Mouse (Mus musculus) CH12.LX (cell line): ENCODE data around the gene Lrrc1. TPM values are rescaled to one million over a fixed set of nuclear protein-coding genes. Genes with fewer than 3 reads are reported as not detected.
A peak's percentile ranks its signal among the peaks of the same experiment; 100 is the strongest.

Experiments
- DNase-seq: peaks from one replicate; pipeline ENCODE4 v3.0.0-alpha.2; 2013; ENCODE audit errors: extremely low read depth
- H3K27ac ChIP-seq: 2 replicates; pipeline ENCODE4 v1.5.1; 2012; ENCODE audit warnings: low read depth, mild to moderate bottlenecking, control low read depth, moderate library complexity; ENCODE audit not compliant: insufficient read depth
- H3K27me3 ChIP-seq: replicated peaks from 2 replicates; pipeline ENCODE3; 2012; ENCODE audit warnings: inconsistent platforms
- H3K36me3 ChIP-seq, 2 experiments: replicated peaks in 1 of 2; 2 replicates each; pipeline versions ENCODE3 to v1.6.1; 2012; ENCODE audit warnings: inconsistent platforms in 1 of 2, low read length in 1 of 2, mild to moderate bottlenecking in 1 of 2, mixed read lengths in 1 of 2, moderate library complexity in 1 of 2; ENCODE audit not compliant: control insufficient read depth in 1 of 2, insufficient read depth in 1 of 2
- H3K4me1 ChIP-seq, 2 experiments: 2 replicates each; pipeline ENCODE4 v1.6.1; 2012; ENCODE audit warnings: inconsistent platforms in 1 of 2, moderate library complexity in 1 of 2; ENCODE audit not compliant: insufficient read depth in 2 of 2, control insufficient read depth in 1 of 2
- H3K4me2 ChIP-seq: 2 replicates; pipeline ENCODE4 v1.6.1; 2012; ENCODE audit warnings: low read depth, mild to moderate bottlenecking, control low read depth; ENCODE audit not compliant: poor library complexity, insufficient read depth, severe bottlenecking
- H3K4me3 ChIP-seq, 3 experiments: fragments of 150-350 bp in 1 of 3; sonication (generic) in 1 of 3; replicated peaks in 1 of 3; 2 replicates each; pipeline versions ENCODE3 to v1.5.1; 2011 to 2012; ENCODE audit warnings: low read depth in 2 of 3, low read length in 2 of 3, mild to moderate bottlenecking in 2 of 3, moderate library complexity in 2 of 3, control low read depth in 1 of 3, improper control_type of control experiment in 1 of 3, inconsistent platforms in 1 of 3, mixed read lengths in 1 of 3; ENCODE audit not compliant: poor library complexity in 1 of 3
- H3K79me2 ChIP-seq: replicated peaks from 2 replicates; pipeline ENCODE4 v1.6.1; 2012; ENCODE audit warnings: mild to moderate bottlenecking, moderate library complexity; ENCODE audit not compliant: control insufficient read depth, poor library complexity, insufficient read depth, severe bottlenecking; ENCODE audit errors: extremely low read depth
- H3K9ac ChIP-seq: 2 replicates; pipeline ENCODE4 v1.6.1; 2012; ENCODE audit warnings: low read depth, mild to moderate bottlenecking, control low read depth, moderate library complexity; ENCODE audit not compliant: insufficient read depth
- H3K9me3 ChIP-seq: replicated peaks from 2 replicates; pipeline ENCODE3; 2012; ENCODE audit warnings: low read length, inconsistent platforms, mixed read lengths
- BHLHE40 ChIP-seq: IDR thresholded peaks from 2 replicates; pipeline ENCODE4 v1.6.1; 2011; ENCODE audit warnings: mild to moderate bottlenecking, low read depth, low read length, improper control_type of control experiment
- CHD1 ChIP-seq: IDR thresholded peaks from 2 replicates; pipeline ENCODE4 v1.6.1; 2012; ENCODE audit warnings: low read depth, low read length, improper control_type of control experiment, inconsistent platforms
- CHD2 ChIP-seq: IDR thresholded peaks from 2 replicates; pipeline ENCODE4 v1.6.1; 2011; ENCODE audit warnings: low read length, improper control_type of control experiment
- CTCF ChIP-seq, 2 experiments: IDR thresholded peaks in 1 of 2; conservative IDR thresholded peaks in 1 of 2; 2 replicates each; pipeline ENCODE4 v1.5.1; 2011 to 2012; ENCODE audit warnings: low read depth in 2 of 2, low read length in 2 of 2, improper control_type of control experiment in 1 of 2, inconsistent platforms in 1 of 2, mild to moderate bottlenecking in 1 of 2, moderate library complexity in 1 of 2
- E2F4 ChIP-seq: IDR thresholded peaks from 2 replicates; pipeline ENCODE4 v1.6.1; 2011; ENCODE audit warnings: low read depth, low read length, improper control_type of control experiment; ENCODE audit not compliant: insufficient replicate concordance
- EP300 ChIP-seq: IDR thresholded peaks from 2 replicates; pipeline ENCODE4 v1.6.1; 2011; ENCODE audit warnings: low read length, improper control_type of control experiment
- ETS1 ChIP-seq: conservative IDR thresholded peaks from 2 replicates; pipeline ENCODE4 v1.6.1; 2012; ENCODE audit warnings: low read depth, mild to moderate bottlenecking, inconsistent platforms, low read length, improper control_type of control experiment, moderate library complexity
- HCFC1 ChIP-seq: IDR thresholded peaks from 2 replicates; pipeline ENCODE4 v1.6.1; 2012; ENCODE audit warnings: low read depth, mild to moderate bottlenecking, inconsistent platforms, low read length, improper control_type of control experiment
- IRF4 ChIP-seq: IDR thresholded peaks from 2 replicates; pipeline ENCODE4 v1.6.1; 2014; ENCODE audit warnings: low read depth, mild to moderate bottlenecking, inconsistent platforms, low read length, improper control_type of control experiment
- JUN ChIP-seq: IDR thresholded peaks from 2 replicates; pipeline ENCODE4 v1.6.1; 2011; ENCODE audit warnings: low read depth, mild to moderate bottlenecking, low read length, improper control_type of control experiment, moderate library complexity; ENCODE audit not compliant: insufficient read depth
- JUND ChIP-seq: conservative IDR thresholded peaks from 2 replicates; pipeline ENCODE4 v1.6.1; 2011; ENCODE audit warnings: low read depth, low read length, improper control_type of control experiment
- MAFK ChIP-seq: IDR thresholded peaks from 2 replicates; pipeline ENCODE4 v1.6.1; 2011; ENCODE audit warnings: low read length, improper control_type of control experiment; ENCODE audit not compliant: insufficient replicate concordance
- MAX ChIP-seq: IDR thresholded peaks from 2 replicates; pipeline ENCODE4 v1.6.1; 2011; ENCODE audit warnings: low read length, improper control_type of control experiment
- MAZ ChIP-seq: IDR thresholded peaks from 2 replicates; pipeline ENCODE4 v1.6.1; 2012; ENCODE audit warnings: low read depth, mild to moderate bottlenecking, inconsistent platforms, low read length, improper control_type of control experiment, moderate library complexity
- MEF2A ChIP-seq: IDR thresholded peaks from 2 replicates; pipeline ENCODE4 v1.6.1; 2014; ENCODE audit warnings: low read depth, mild to moderate bottlenecking, inconsistent platforms, low read length, improper control_type of control experiment, borderline replicate concordance
- MXI1 ChIP-seq: IDR thresholded peaks from 2 replicates; pipeline ENCODE4 v1.6.1; 2011; ENCODE audit warnings: mild to moderate bottlenecking, low read depth, low read length, improper control_type of control experiment
- MYC ChIP-seq: IDR thresholded peaks from 2 replicates; pipeline ENCODE4 v1.6.1; 2011; ENCODE audit warnings: low read depth, mild to moderate bottlenecking, improper control_type of control experiment, low read length
- NELFE ChIP-seq: IDR thresholded peaks from 2 replicates; pipeline ENCODE4 v1.6.1; 2011; ENCODE audit warnings: low read depth, low read length, improper control_type of control experiment
- POLR2A ChIP-seq: IDR thresholded peaks from 2 replicates; pipeline ENCODE4 v1.6.1; 2011; ENCODE audit warnings: low read depth, mild to moderate bottlenecking, improper control_type of control experiment, low read length
- POLR2AphosphoS2 ChIP-seq: IDR thresholded peaks from 2 replicates; pipeline ENCODE4 v1.6.1; 2011; ENCODE audit warnings: low read depth, low read length, improper control_type of control experiment
- RAD21 ChIP-seq: IDR thresholded peaks from 2 replicates; pipeline ENCODE4 v1.6.1; 2011; ENCODE audit warnings: low read depth, mild to moderate bottlenecking, low read length, improper control_type of control experiment, moderate library complexity
- RCOR1 ChIP-seq: conservative IDR thresholded peaks from 2 replicates; pipeline ENCODE4 v1.6.1; 2012; ENCODE audit warnings: low read depth, mild to moderate bottlenecking, inconsistent platforms, low read length, improper control_type of control experiment
- SIN3A ChIP-seq: IDR thresholded peaks from 2 replicates; pipeline ENCODE4 v1.6.1; 2012; ENCODE audit warnings: low read length, improper control_type of control experiment, inconsistent platforms
- SMC3 ChIP-seq: IDR thresholded peaks from 2 replicates; pipeline ENCODE4 v1.6.1; 2011; ENCODE audit warnings: low read depth, low read length, improper control_type of control experiment
- UBTF ChIP-seq: IDR thresholded peaks from 2 replicates; pipeline ENCODE4 v1.6.1; 2012; ENCODE audit warnings: low read depth, mild to moderate bottlenecking, inconsistent platforms, low read length, improper control_type of control experiment, moderate library complexity
- ZKSCAN1 ChIP-seq: IDR thresholded peaks from 2 replicates; pipeline ENCODE4 v1.6.1; 2012; ENCODE audit warnings: low read depth, inconsistent platforms, low read length, improper control_type of control experiment, borderline replicate concordance
- ZMIZ1 ChIP-seq: IDR thresholded peaks from 2 replicates; pipeline ENCODE4 v1.6.1; 2012; ENCODE audit warnings: low read depth, mild to moderate bottlenecking, inconsistent platforms, low read length, improper control_type of control experiment
- ZNF384 ChIP-seq: IDR thresholded peaks from 2 replicates; pipeline ENCODE4 v1.6.1; 2012; ENCODE audit warnings: low read depth, low read length, improper control_type of control experiment, inconsistent platforms
- dilution Hi-C: fragments of 300-500 bp; cut with MboI; formaldehyde crosslinking; loops from 2 replicates; pipeline ENCODE4 v1.14.3; 2020; ENCODE audit warnings: low sequenced_read_pairs; ENCODE audit not compliant: extremely low pct_unique_long_range_greater_than_20kb, extremely low pct_ligation_motif_present
- in situ Hi-C: fragments of 300-500 bp; cut with MboI; formaldehyde crosslinking; loops from 3 replicates; pipeline ENCODE4 v1.14.3; 2019; ENCODE audit warnings: low sequenced_read_pairs, low pct_ligation_motif_present, low pct_unique_long_range_greater_than_20kb, mixed read lengths
- polyA plus RNA-seq: library from polyadenylated mRNA; unstranded; fragments of >175 nt; gene quantifications from 2 replicates; pipeline ENCODE4 v1.2.1, GENCODE M21; 2012; ENCODE audit warnings: low read depth; ENCODE audit not compliant: insufficient read length
- total RNA-seq, 2 experiments: library from RNA; depleted of rRNA; stranded (reverse); fragments of 300-350 nt in 1 of 2; fragments of >200 nt in 1 of 2; gene quantifications; 2 replicates each; pipeline ENCODE4 v1.2.3; 2012 to 2014

Lrrc1 gene
- total and polyA plus RNA-seq, 3 experiments: 15.4 to 15.8 (median 15.8) TPM

GRCm38 (mm10) chr9:77571851-77572250 is 27.2 kb upstream of the Lrrc1 start:
- dilution Hi-C loops: no loop called here
- no peaks in the 10 kb centered on the region for H3K79me2 ChIP-seq

GRCm38 (mm10) chr9:77568789-77569506 is 24.3 kb upstream of the Lrrc1 start:
- Histone ChIP-seq H3K4me1 (peaks cover 8 to 16% of the 10 kb centered on the region in 2 experiments), H3K79me2 (no peaks in the 10 kb centered on the region), H3K27me3 (no peaks in the 10 kb centered on the region), H3K27ac (no peak overlapping the region)
- no peak for DNase-seq
- TF ChIP-seq MYC (no peak), HCFC1 (no peak), EP300 (no peak), SMC3 (no peak), NELFE (no peak), ZKSCAN1 (no peak), BHLHE40 (no peak), POLR2AphosphoS2 (no peak), UBTF (no peak), MEF2A (no peak), CHD2 (no peak), SIN3A (no peak), IRF4 (no peak), MAZ (no peak)
- TF ChIP-seq, all 38 proteins: peak for 0
- no peak overlapping the region for H3K4me3 ChIP-seq
- H3K4me2 ChIP-seq: no peak overlapping the region
- H3K36me3 ChIP-seq: no peaks in the 10 kb centered on the region
- H3K9me3 ChIP-seq: no peaks in the 10 kb centered on the region
- dilution Hi-C loops: no loop called here
- H3K9ac ChIP-seq: no peak overlapping the region
- in situ Hi-C loops: no loop called here

More at GRCm38 (mm10) chr9:77571851-77572250, 27.2 kb upstream of the Lrrc1 start:
- no peaks in the 10 kb centered on the region for H3K36me3 ChIP-seq
- DNase-seq: no peak
- H3K4me3 ChIP-seq: peak overlapping the region in 1 of 3 experiments; percentile 1
- no peaks in the 10 kb centered on the region for H3K9me3 ChIP-seq
- H3K27me3 ChIP-seq: no peaks in the 10 kb centered on the region
- no peak overlapping the region for H3K4me2 ChIP-seq
- no peak overlapping the region for H3K27ac ChIP-seq
- no peak overlapping the region for H3K9ac ChIP-seq
- no peak for TF ChIP-seq RCOR1
- TF ChIP-seq POLR2AphosphoS2: no peak
- no peak for TF ChIP-seq UBTF
- TF ChIP-seq MXI1: no peak
- no peak for TF ChIP-seq RAD21
- TF ChIP-seq ETS1: peak; percentile 32; the same call in 1 of the 2 replicates
- TF ChIP-seq MAFK: 0 out of 2 replicates have a peak, but pooled peaks have one; percentile 37
- 0 out of 2 replicates have a peak, but pooled peaks have one; percentile 27 for TF ChIP-seq BHLHE40
- TF ChIP-seq MYC: 0 out of 2 replicates have a peak, but pooled peaks have one; percentile 49
- TF ChIP-seq JUN: no peak
- no peak for TF ChIP-seq ZMIZ1
- TF ChIP-seq IRF4: peak; percentile 24; the same call in 1 of the 2 replicates
- peak; percentile 33; the same call in 1 of the 2 replicates for TF ChIP-seq EP300
- TF ChIP-seq JUND: no peak
- no peak for TF ChIP-seq MEF2A
- no peak for TF ChIP-seq ZNF384
- TF ChIP-seq E2F4: no peak
- TF ChIP-seq MAX: no peak
- TF ChIP-seq CTCF (conservative IDR thresholded peaks at IDR 0.05 in 1 of 2, IDR thresholded peaks at IDR 0.05 in 1 of 2; ENCODE audit: low read depth in 2 of 2, low read length in 2 of 2): no peak
- no peak for TF ChIP-seq CHD1
- TF ChIP-seq SIN3A: no peak
- no peak for TF ChIP-seq POLR2A
- peaks cover 11 to 29% of the 10 kb centered on the region in 2 experiments for H3K4me1 ChIP-seq
- in situ Hi-C loops: no loop called here
